Mouse (Mus musculus) heart, postnatal 10 days (tissue): ENCODE data around the gene Gm10376. TPM values are rescaled to one million over a fixed set of nuclear protein-coding genes. Genes with fewer than 3 reads are reported as not detected.
"Not testable (repeated sequence)": the region's sequence is repeated elsewhere in the genome, so short reads cannot be mapped to it uniquely, and the experiment has no call there.

Experiments used
- DNase-seq, 2 experiments: peaks; one replicate each; pipeline ENCODE4 v3.0.0; 2021
- intact Hi-C: fragments of 180-260 bp; cut with DNase I; formaldehyde crosslinking; loops from one replicate; pipeline ENCODE4 v1.15.1; 2025
- total RNA-seq, 2 experiments: library from RNA; stranded (reverse); gene quantifications; 2 replicates each; pipeline ENCODE4 v1.2.3; 2021

Gene Gm10376
- not detected for total RNA-seq

GRCm38 (mm10) chr14:43015528-43015927 lies at the start of gene Gm10376:
Gene Gm10376, minus strand, starts transcription at chr14:43015628.
- DNase-seq, intact Hi-C loops: not testable (repeated sequence)

GRCm38 (mm10) chr14:43060179-43060578 lies 44.8 kb upstream of the Gm10376 start:
- intact Hi-C loops, DNase-seq: not testable (repeated sequence)

GRCm38 (mm10) chr14:43058063-43058462 lies 42.6 kb upstream of the Gm10376 start:
- DNase-seq, intact Hi-C loops: not testable (repeated sequence)

DNA sequence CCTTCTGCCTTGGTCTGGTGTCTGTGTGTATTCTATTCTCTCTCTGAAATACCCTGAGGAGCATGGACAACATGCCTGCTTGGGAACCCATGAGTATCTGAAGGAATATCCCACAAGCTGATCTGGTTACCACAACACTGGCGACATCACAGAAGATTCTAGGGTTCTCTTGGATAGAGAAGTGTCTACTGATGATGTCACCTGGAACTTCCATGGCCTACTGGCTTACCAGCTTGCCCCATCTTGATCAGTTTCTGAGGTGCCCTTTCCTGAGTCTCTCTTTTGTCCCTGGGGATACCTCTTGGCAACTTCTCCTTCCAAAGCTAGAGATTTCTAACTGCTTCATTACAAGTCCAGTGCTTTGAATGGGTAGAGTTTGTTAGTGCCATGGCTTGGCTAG lies 21.9 kb downstream of the Gm10376 start, which contains the start of gene Gm8082:
Gm8082 (minus strand) TSS at position 101 of the 400 bp plus-strand sequence.
- intact Hi-C loops, DNase-seq: not testable (repeated sequence)

Other genes starting within 250 kb of the Gm10376 start
- not detected for gene Gm3015, start 246.8 kb downstream of the Gm10376 start, total RNA-seq
- gene Gm10377, start 217.6 kb downstream of the Gm10376 start, total RNA-seq, result not detected
- not detected for gene Gm21977, start 162.2 kb downstream of the Gm10376 start, total RNA-seq
- not detected for gene Gm8082, start 22.0 kb downstream of the Gm10376 start, total RNA-seq
- gene Gm8094, start 61.0 kb upstream of the Gm10376 start, total RNA-seq, result not detected
- gene Gm8104, start 85.0 kb upstream of the Gm10376 start, total RNA-seq, result not detected
- not detected for gene Gm7233, start 164.2 kb upstream of the Gm10376 start, total RNA-seq
- gene Gm8122, start 219.7 kb upstream of the Gm10376 start, total RNA-seq, result not detected
- not detected for gene Gm8126, start 243.0 kb upstream of the Gm10376 start, total RNA-seq